Mouse (Mus musculus): ENCODE data around the gene C130032M10Rik. TPM values are rescaled to one million over a fixed set of nuclear protein-coding genes. Genes with fewer than 3 reads are reported as not detected.

C130032M10Rik gene
- polyA plus RNA-seq, 1 experiment from 2014 or later = not detected

DNA sequence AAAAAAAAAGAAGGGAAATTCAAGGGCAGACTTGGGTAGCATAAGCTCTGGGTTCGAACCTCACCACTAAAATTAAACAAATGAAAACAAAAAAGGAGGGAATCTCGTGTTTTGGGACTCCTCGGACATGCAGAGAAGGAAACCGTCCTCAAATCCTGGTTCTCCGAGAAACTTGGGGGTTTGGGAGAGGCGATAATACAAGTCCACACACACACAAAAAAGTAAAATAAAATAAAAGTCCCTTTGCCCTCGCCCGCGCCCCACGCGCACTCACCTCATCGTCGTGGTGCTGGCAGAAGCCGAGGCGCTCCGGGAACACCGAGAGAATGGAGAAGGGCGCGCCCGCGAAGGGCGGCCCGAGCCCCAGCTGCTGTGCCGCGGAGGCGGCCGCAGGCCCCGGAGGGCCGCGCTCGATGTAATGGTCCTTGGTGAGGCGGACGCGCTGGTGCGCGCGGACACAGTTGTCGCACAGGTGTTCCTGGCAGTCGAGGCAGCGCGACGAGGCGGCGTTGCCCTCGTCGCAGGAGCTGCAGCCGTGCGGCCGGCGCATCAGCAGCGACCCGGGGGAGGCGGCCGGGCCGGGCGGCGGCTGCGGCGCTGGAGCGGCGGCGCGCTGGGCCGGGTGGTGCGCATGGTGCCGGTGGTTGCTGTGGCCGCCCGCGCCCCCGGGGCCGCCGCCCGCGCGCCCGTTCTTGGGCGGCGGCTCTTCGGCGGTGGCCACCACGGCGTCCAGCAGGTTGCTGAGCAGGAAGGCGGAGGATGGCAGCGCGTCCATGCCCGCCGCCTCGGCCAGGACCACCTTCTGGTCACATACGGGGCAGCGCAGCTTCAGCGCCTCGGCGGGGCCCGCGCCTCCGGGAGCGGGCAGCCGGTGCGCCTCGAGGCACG is 46.8 kb downstream of the C130032M10Rik start:
- H3K4me2 ChIP-seq (replicated peaks; ENCODE audit: low read depth) = peak overlapping the region; percentile 76
- no peaks in the 10 kb centered on the region for H3K36me3 ChIP-seq (ENCODE audit: control insufficient read depth, insufficient read depth, low read length)
- ATAC-seq (ENCODE audit: low FRiP score, low TSS enrichment) (peak; percentile 41; the same call in 1 of the 2 replicates), DNase-seq (ENCODE audit: low spot score) (peak; percentile 59)
- peak overlapping the region; percentile 55; the same call in 1 of the 2 replicates for H3K9ac ChIP-seq (ENCODE audit: low read length)
- peak overlapping the region; percentile 30; the same call in 1 of the 2 replicates for H3K27ac ChIP-seq (replicated peaks)
- TF ChIP-seq EP300 (optimal IDR thresholded peaks at IDR 0.05) = no peak
- TF ChIP-seq CTCF (IDR thresholded peaks at IDR 0.05; ENCODE audit: low read depth) = no peak
- under 1% methylated on average over 45 of the region's 101 CpGs for WGBS
- H3K9me3 ChIP-seq (ENCODE audit: control insufficient read depth, low read length) = no peaks in the 10 kb centered on the region
- H3K4me3 ChIP-seq (ENCODE audit: low read depth, low read length) = peak overlapping the region; percentile 53
- peaks cover 18% of the 10 kb centered on the region for H3K27me3 ChIP-seq (ENCODE audit: control insufficient read depth, insufficient read depth, low read length)
- H3K4me1 ChIP-seq (replicated peaks; ENCODE audit: control insufficient read depth, insufficient read depth) = no peaks in the 10 kb centered on the region

DNA sequence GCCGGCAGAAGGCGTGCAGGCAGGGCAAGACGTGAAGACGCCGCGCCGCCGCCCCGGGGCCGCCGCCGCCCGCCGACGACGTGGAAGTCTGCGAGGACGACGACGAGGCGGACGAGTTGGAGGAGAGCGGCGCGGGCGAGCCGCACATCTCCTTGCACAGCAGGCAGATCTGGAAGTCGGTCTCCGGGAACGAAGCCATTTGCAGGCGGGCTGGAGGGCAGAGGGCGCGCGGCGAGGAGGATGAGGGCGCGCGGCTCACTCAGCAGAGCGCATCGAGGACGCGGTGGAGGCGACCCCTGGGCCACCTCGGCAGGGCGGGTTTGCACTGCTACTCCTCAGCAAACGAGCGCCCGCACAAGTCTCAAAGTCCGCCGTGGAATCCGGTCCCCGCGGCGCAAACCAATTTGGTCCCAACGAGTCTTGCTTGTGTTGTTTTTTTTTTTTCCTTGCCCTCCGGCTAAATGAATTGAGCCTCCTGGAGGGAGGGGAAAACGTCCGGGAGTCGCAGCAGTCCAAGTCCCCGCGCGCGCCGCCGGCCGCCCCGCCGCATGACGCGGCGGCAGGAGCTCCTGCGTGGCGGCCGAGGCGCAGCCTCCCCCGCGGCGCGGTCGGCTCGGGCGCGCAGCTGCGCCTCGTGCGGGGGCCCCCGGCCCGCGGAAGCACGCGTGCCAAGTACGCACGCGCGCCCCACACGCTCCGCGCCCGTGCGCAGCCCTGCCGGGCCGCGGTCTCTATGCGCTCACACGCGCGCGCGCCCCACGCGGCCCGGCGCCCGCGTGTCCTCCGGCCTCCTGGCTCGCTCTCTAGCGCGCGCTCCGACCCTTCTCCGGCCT is 47.6 kb downstream of the C130032M10Rik start:
- H3K27ac ChIP-seq (replicated peaks) = peak overlapping the region; percentile 58
- H3K27me3 ChIP-seq (ENCODE audit: control insufficient read depth, insufficient read depth, low read length) = peaks cover 18% of the 10 kb centered on the region
- ATAC-seq (ENCODE audit: low FRiP score, low TSS enrichment) (peak; percentile 47), DNase-seq (ENCODE audit: low spot score) (peak; percentile 71)
- under 1% methylated on average over 105 of the region's 122 CpGs for WGBS
- H3K9me3 ChIP-seq (ENCODE audit: control insufficient read depth, low read length) = no peaks in the 10 kb centered on the region
- H3K4me3 ChIP-seq (ENCODE audit: low read depth, low read length) = peak overlapping the region; percentile 53
- H3K36me3 ChIP-seq (ENCODE audit: control insufficient read depth, insufficient read depth, low read length) = no peaks in the 10 kb centered on the region
- peak overlapping the region; percentile 55 for H3K9ac ChIP-seq (ENCODE audit: low read length)
- TF ChIP-seq EP300 (optimal IDR thresholded peaks at IDR 0.05) = no peak
- no peak for TF ChIP-seq CTCF (IDR thresholded peaks at IDR 0.05; ENCODE audit: low read depth)
- peak overlapping the region; percentile 76 for H3K4me2 ChIP-seq (replicated peaks; ENCODE audit: low read depth)
- no peaks in the 10 kb centered on the region for H3K4me1 ChIP-seq (replicated peaks; ENCODE audit: control insufficient read depth, insufficient read depth)

DNA sequence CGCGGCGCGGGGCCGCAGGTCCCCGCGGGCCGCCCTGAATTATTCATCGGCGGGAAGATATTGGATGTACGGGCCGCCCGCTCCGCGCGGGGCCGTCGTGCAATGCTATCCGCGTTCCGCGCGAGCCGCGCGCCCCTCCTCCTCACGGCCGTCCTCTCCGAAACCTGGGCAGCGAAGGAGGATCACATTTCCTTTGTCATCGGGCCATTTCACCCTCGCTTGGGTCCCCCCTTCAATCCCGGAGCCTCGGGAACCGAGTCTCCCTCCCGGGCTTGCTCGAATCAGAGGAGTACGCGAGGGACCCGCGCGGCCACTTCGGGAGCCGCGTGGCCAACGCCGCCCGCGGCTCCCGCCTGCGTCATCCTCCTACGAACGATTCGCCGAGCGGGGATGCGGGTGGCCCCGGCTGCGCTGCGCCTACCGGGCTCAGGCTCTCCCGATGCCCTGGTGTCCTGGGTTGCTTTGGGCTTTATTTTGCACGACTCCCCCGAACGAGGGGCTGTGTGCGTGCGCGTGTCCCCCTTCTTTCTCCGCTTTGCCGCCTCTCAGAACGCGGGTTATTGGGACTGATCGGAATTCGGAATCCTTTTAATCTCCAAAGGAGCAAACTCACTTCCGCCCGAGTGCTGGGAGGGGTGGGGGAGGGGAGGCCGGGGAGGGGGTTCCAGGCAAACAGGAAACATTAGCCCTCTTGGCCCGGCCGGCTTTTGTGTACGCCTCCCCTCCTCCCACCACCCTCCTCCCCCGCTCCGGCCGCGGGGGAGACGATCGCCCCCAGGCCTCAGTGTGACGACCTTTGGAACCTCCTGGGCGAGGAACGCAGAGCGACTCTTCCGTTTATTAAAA is 48.5 kb downstream of the C130032M10Rik start, which contains the start of gene Trim71:
TSS of gene Trim71 (minus strand) at position 609 of the 846 bp plus-strand sequence.
- H3K27me3 ChIP-seq (ENCODE audit: control insufficient read depth, insufficient read depth, low read length) = peaks cover 18% of the 10 kb centered on the region
- H3K36me3 ChIP-seq (ENCODE audit: control insufficient read depth, insufficient read depth, low read length) = no peaks in the 10 kb centered on the region
- under 1% methylated on average over 81 of the region's 91 CpGs for WGBS
- peak; percentile 68 for DNase-seq (ENCODE audit: low spot score)
- H3K4me3 ChIP-seq (ENCODE audit: low read depth, low read length) = peak within 1 kb of the TSS; percentile 53
- no peaks in the 10 kb centered on the region for H3K9me3 ChIP-seq (ENCODE audit: control insufficient read depth, low read length)
- ATAC-seq (ENCODE audit: low FRiP score, low TSS enrichment) = peak; percentile 53
- H3K4me2 ChIP-seq (replicated peaks; ENCODE audit: low read depth) = peak within 1 kb of the TSS; percentile 76
- H3K9ac ChIP-seq (ENCODE audit: low read length) = peak within 1 kb of the TSS; percentile 55
- peak within 1 kb of the TSS; percentile 58 for H3K27ac ChIP-seq (replicated peaks)
- H3K4me1 ChIP-seq (replicated peaks; ENCODE audit: control insufficient read depth, insufficient read depth) = no peaks in the 10 kb centered on the region
- TF ChIP-seq CTCF (IDR thresholded peaks at IDR 0.05; ENCODE audit: low read depth) = no peak
- no peak for TF ChIP-seq EP300 (optimal IDR thresholded peaks at IDR 0.05)

DNA sequence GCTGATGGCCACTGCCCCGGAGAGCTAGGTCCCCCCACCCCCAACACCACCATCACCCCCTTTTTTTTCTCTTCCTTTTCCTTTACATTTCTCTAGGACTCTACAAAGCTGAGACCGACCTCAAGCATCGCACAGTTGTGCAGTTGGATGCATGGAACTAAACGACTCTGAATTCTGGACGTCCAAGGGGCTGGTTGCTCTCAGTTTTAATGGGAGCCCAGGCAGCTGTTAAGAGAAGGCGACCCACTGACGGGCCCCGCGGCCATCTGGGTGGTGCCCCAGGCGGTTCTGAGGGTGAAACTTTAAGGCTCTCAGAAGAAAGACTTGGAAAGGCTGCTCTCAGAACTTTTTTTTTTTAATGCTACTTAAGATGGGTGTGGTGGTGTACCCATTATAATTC is 49.2 kb downstream of the C130032M10Rik start:
- no peaks in the 10 kb centered on the region for H3K36me3 ChIP-seq (ENCODE audit: control insufficient read depth, insufficient read depth, low read length)
- no peak overlapping the region for H3K9ac ChIP-seq (ENCODE audit: low read length)
- no peak for DNase-seq (ENCODE audit: low spot score)
- TF ChIP-seq CTCF (IDR thresholded peaks at IDR 0.05; ENCODE audit: low read depth) (no peak), EP300 (optimal IDR thresholded peaks at IDR 0.05) (no peak)
- no peaks in the 10 kb centered on the region for H3K4me1 ChIP-seq (replicated peaks; ENCODE audit: control insufficient read depth, insufficient read depth)
- WGBS = 4% methylated on average over 10 of the region's 10 CpGs
- H3K9me3 ChIP-seq (ENCODE audit: control insufficient read depth, low read length) = no peaks in the 10 kb centered on the region
- H3K27me3 ChIP-seq (ENCODE audit: control insufficient read depth, insufficient read depth, low read length) = peaks cover 18% of the 10 kb centered on the region
- ATAC-seq (ENCODE audit: low FRiP score, low TSS enrichment) = no peak
- peak overlapping the region; percentile 76 for H3K4me2 ChIP-seq (replicated peaks; ENCODE audit: low read depth)
- H3K4me3 ChIP-seq (ENCODE audit: low read depth, low read length) = peak overlapping the region; percentile 53; the same call in 1 of the 2 replicates
- H3K27ac ChIP-seq (replicated peaks) = 0 out of 2 replicates have a peak overlapping the region, but pooled peaks have one; percentile 8

Other genes with a start within 250 kb of the C130032M10Rik start
- gene Bcl2a1c, start 185.6 kb upstream of the C130032M10Rik start, polyA plus RNA-seq (2015; fragmentation: Nextera tagmentation; extraction: Ambion mirVana) = not detected in 2 replicates
- gene Crtap, start 125.0 kb upstream of the C130032M10Rik start, polyA plus RNA-seq (2015; fragmentation: Nextera tagmentation; extraction: Ambion mirVana) = 76.3 and 85.5 TPM in 2 replicates
- gene Glb1, start 114.6 kb upstream of the C130032M10Rik start, polyA plus RNA-seq (2015; fragmentation: Nextera tagmentation; extraction: Ambion mirVana) = 27.1 and 28.2 TPM in 2 replicates
- gene Tmppe, start 114.6 kb upstream of the C130032M10Rik start, polyA plus RNA-seq (2015; fragmentation: Nextera tagmentation; extraction: Ambion mirVana) = 5.7 and 5.8 TPM in 2 replicates
- not detected in 2 replicates for gene Ccr4, start 10.8 kb upstream of the C130032M10Rik start, polyA plus RNA-seq (2015; fragmentation: Nextera tagmentation; extraction: Ambion mirVana)
- 0.47 and 0.51 TPM in 2 replicates for gene Trim71, start 48.7 kb downstream of the C130032M10Rik start, polyA plus RNA-seq (2015; fragmentation: Nextera tagmentation; extraction: Ambion mirVana)
- gene Cnot10, start 124.5 kb downstream of the C130032M10Rik start, polyA plus RNA-seq (2015; fragmentation: Nextera tagmentation; extraction: Ambion mirVana) = 24.4 and 26.4 TPM in 2 replicates
- 35.7 TPM in 2 replicates for gene Dync1li1, start 173.1 kb downstream of the C130032M10Rik start, polyA plus RNA-seq (2015; fragmentation: Nextera tagmentation; extraction: Ambion mirVana)
- gene Cmtm6, start 215.4 kb downstream of the C130032M10Rik start, polyA plus RNA-seq (2015; fragmentation: Nextera tagmentation; extraction: Ambion mirVana) = 50.9 and 53.9 TPM in 2 replicates

Measured in stomach, postnatal 0 days (tissue).